Mouse (Mus musculus) B cell, adult 62 days (primary cell): ENCODE results near the gene Gm5788. TPM values are rescaled to one million over a fixed set of nuclear protein-coding genes. Genes with fewer than 3 reads are reported as not detected.

Experiments
- total RNA-seq: library from RNA; stranded (reverse); gene quantifications from 4 replicates; pipeline ENCODE4 v1.2.4, GENCODE M21; 2023

Gene Gm5788
- total RNA-seq: not detected in 4 replicates

GRCm38 (mm10) chr12:87494421-87494820, at the start of gene Gm5788:
Gene Gm5788 (plus strand): TSS chr12:87494721.

GRCm38 (mm10) chr12:87471964-87472786, 22.3 kb upstream of the Gm5788 start, which contains the start of gene Snw1:
Gene Snw1 (minus strand): TSS chr12:87472274.

GRCm38 (mm10) chr12:87514016-87514415, 19.5 kb downstream of the Gm5788 start, which contains the start of gene Gm8300:
Gene Gm8300 (plus strand): TSS chr12:87514316.

Other genes starting within 250 kb of the Gm5788 start
- 33.1 to 41.1 TPM (median 36.1 TPM) in 4 replicates for gene Vipas39, start 228.5 kb upstream of the Gm5788 start, total RNA-seq
- gene Ahsa1, start 228.2 kb upstream of the Gm5788 start, total RNA-seq: 105 to 126 TPM (median 114 TPM) in 4 replicates
- gene Ism2, start 195.0 kb upstream of the Gm5788 start, total RNA-seq: not detected in 4 replicates
- 78.2 to 104 TPM (median 87.9 TPM) in 4 replicates for gene Sptlc2, start 106.4 kb upstream of the Gm5788 start, total RNA-seq
- 30.0 to 33.7 TPM (median 33.2 TPM) in 4 replicates for gene Slirp, start 50.8 kb upstream of the Gm5788 start, total RNA-seq
- 79.2 to 103 TPM (median 90.0 TPM) in 4 replicates for gene Alkbh1, start 50.7 kb upstream of the Gm5788 start, total RNA-seq
- gene Snw1, start 22.4 kb upstream of the Gm5788 start, total RNA-seq: 85.7 to 95.8 TPM (median 89.9 TPM) in 4 replicates
- gene Gm8300, start 19.6 kb downstream of the Gm5788 start, total RNA-seq: not detected in 4 replicates
- not detected in 4 replicates for gene Oog1, start 108.0 kb downstream of the Gm5788 start, total RNA-seq
- not detected in 4 replicates for gene Gm4027, start 124.1 kb downstream of the Gm5788 start, total RNA-seq
- not detected in 4 replicates for gene Gm16381, start 149.9 kb downstream of the Gm5788 start, total RNA-seq